In the genomic region with DNA sequence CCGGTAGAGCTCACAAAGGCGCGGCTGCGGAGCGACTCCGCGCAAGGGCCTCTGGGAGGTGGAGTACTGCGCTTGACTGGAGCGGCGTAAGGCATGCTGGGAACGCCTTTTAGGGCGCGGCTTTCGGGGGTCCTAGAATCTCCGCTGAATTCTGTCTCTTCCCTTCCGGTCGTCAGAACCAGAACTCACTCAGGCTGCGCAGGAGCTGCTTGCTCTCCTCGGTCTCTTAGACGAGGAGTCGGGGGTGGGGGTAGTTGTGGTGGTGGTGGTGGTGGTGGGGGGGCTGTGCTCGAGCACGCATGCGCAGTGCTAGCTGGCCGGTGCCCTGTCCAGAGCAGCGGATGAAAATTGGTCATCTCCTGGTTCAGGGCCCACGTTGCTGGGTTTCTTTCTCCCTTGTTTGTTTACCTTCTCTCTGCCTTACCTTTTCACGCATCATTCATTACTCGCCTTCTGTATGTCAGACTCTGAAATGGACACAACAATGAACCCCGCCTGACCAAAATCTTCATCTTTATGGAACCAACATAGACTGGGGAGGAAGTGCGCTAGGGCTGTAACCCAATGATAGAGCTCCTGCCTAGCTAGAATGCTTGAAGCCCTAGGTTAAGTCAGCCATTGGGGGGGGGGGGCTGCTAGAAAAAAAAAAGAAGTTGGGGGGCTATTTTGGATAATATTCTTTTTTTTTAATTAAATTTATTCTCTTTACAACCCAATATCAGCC, we compare ENCODE assay signal across 8 mouse cellular contexts. TPM values are rescaled to one million over a fixed set of nuclear protein-coding genes. Genes with fewer than 3 reads are reported as not detected.
DNase-seq lines count a peak whose midpoint lies in the region; ATAC-seq and TF ChIP-seq lines count a peak whose summit lies in the region.

Gene Zfp583 (minus strand): TSS at position 53 of the 724 bp plus-strand sequence.

- H3K27ac ChIP-seq in cortical plate, adult 2 months (ENCODE audit: insufficient read depth, low read length) = peak within 1 kb of the TSS; percentile 77
- H3K27ac ChIP-seq in gastrocnemius, adult 2 months = peak within 1 kb of the TSS; percentile 84
- peak within 1 kb of the TSS; percentile 95 for H3K27ac ChIP-seq in hindbrain, embryonic 16.5 days (ENCODE audit: low read depth, low read length)

- WGBS in hindbrain, embryonic 16.5 days = 5% methylated on average over 31 of the region's 31 CpGs

- peak within 1 kb of the TSS; percentile 74 for H3K9ac ChIP-seq in hindbrain, embryonic 16.5 days (ENCODE audit: low read depth, low read length)

- peaks cover 4% of the 10 kb centered on the region; the same call in 1 of the 2 replicates for H3K36me3 ChIP-seq in hindbrain, embryonic 16.5 days (ENCODE audit: control insufficient read depth, insufficient read depth, low read length)

- H3K27me3 ChIP-seq in hindbrain, embryonic 16.5 days (replicated peaks; ENCODE audit: control insufficient read depth, insufficient read depth, low read length) = no peaks in the 10 kb centered on the region

- intact Hi-C loops in gastrocnemius, adult 2 months (cut with DNase I) = no loop called here

- peak within 1 kb of the TSS; percentile 76 for H3K4me2 ChIP-seq in hindbrain, embryonic 16.5 days (ENCODE audit: low read length)

- peaks cover 3% of the 10 kb centered on the region; the same call in 1 of the 2 replicates for H3K4me1 ChIP-seq in cortical plate, adult 2 months (ENCODE audit: control insufficient read depth, insufficient read depth, low read length)
- peaks cover 10% of the 10 kb centered on the region for H3K4me1 ChIP-seq in hindbrain, embryonic 16.5 days (ENCODE audit: control insufficient read depth, insufficient read depth, low read depth, low read length)

- DNase-seq in adipocyte (ENCODE audit: low spot score) = peak; percentile 76
- DNase-seq in gastrocnemius, adult 2 months = peak; percentile 85
- peak; percentile 89 to 91 for DNase-seq in left cerebral cortex, adult 18-20 months (ENCODE audit: low spot score in 2 of 2)
- DNase-seq in lung, postnatal 4 days = peak; percentile 88 to 91
- DNase-seq in retina, postnatal 1 day = peak; percentile 94
- peak; percentile 85 for DNase-seq in thymus, postnatal 4 days

- peak; percentile 62; the same call in 1 of the 2 replicates for TF ChIP-seq POLR2A in cortical plate, adult 2 months (IDR thresholded peaks at IDR 0.05; ENCODE audit: extremely low read depth, insufficient read depth, low read length)

- H3K4me3 ChIP-seq in cortical plate, adult 2 months (ENCODE audit: insufficient read depth, low read length) = peak within 1 kb of the TSS; percentile 95
- H3K4me3 ChIP-seq in gastrocnemius, adult 2 months = peak within 1 kb of the TSS; percentile 83
- H3K4me3 ChIP-seq in hindbrain, embryonic 16.5 days (ENCODE audit: low read length) = peak within 1 kb of the TSS; percentile 64

- ATAC-seq in hindbrain, embryonic 16.5 days = peak; percentile 96

- H3K9me3 ChIP-seq in hindbrain, embryonic 16.5 days (ENCODE audit: control insufficient read depth, low read length) = peaks cover 2% of the 10 kb centered on the region; the same call in 1 of the 2 replicates

- TF ChIP-seq CTCF in cortical plate, adult 2 months (IDR thresholded peaks at IDR 0.05; ENCODE audit: extremely low read depth, insufficient read depth, low read length) = no peak
- TF ChIP-seq CTCF in gastrocnemius, adult 2 months (IDR thresholded peaks at IDR 0.05) = no peak

RNA-seq across cellular contexts. Expression of gene Zfp583, which starts in this region (rescaled TPM):
- 7.6 and 8.0 TPM in 2 replicates for polyA plus RNA-seq in cortical plate, adult 2 months (2012; rRNA removed)
- 1 to 10 TPM in 1 of 2 experiments, under 1 TPM in 1; 0.31 to 1.2 TPM for total RNA-seq in gastrocnemius, adult 2 months (2021)
- polyA plus RNA-seq in hindbrain, embryonic 16.5 days (2015; fragmentation: Nextera tagmentation; extraction: Ambion mirVana) = 14.7 and 14.8 TPM in 2 replicates
- 10 to 100 TPM; 10.2 to 13.1 TPM for total RNA-seq in left cerebral cortex, adult 18-20 months (2021)

Comparison
In these comparisons a context has a peak if more than half of its experiments do, and no peak if none do; other contexts are left out.
1. Peak in every context shown above with its lines: DNase-seq, ATAC-seq, H3K4me3 ChIP-seq and H3K27ac ChIP-seq.
2. RNA of gene Zfp583 (total RNA-seq): 10.2 to 13.1 TPM in left cerebral cortex, adult 18-20 months; 0.31 to 1.2 TPM in gastrocnemius, adult 2 months; every median in the first group is over 4 times any median in the second.